Mouse (Mus musculus) ES-Bruce4 (cell line): ENCODE measurements at regions not wholly inside any gene's neighbourhood (a gene's known extent, or its start where the extent isn't known, plus 50 kb on each side); places are given as distances from the start of the nearest gene placed in this dataset.

ENCODE experiments used
- H3K27ac ChIP-seq: 2 replicates; pipeline ENCODE4 v1.5.1; 2012; ENCODE audit warnings: low read length, inconsistent platforms; ENCODE audit not compliant: insufficient read depth
- H3K27me3 ChIP-seq: 2 replicates; pipeline ENCODE4 v1.6.1; 2012; ENCODE audit warnings: mild to moderate bottlenecking, low read length, inconsistent platforms; ENCODE audit not compliant: control insufficient read depth, poor library complexity, insufficient read depth, severe bottlenecking
- H3K36me3 ChIP-seq: 2 replicates; pipeline ENCODE4 v1.6.1; 2012; ENCODE audit warnings: inconsistent platforms, mild to moderate bottlenecking, low read length, moderate library complexity; ENCODE audit not compliant: control insufficient read depth, poor library complexity, insufficient read depth, severe bottlenecking
- H3K4me1 ChIP-seq: one replicate; pipeline ENCODE4 v1.8.1; 2011; ENCODE audit warnings: low read length; ENCODE audit not compliant: control insufficient read depth, insufficient read depth
- H3K4me3 ChIP-seq: 2 replicates; pipeline ENCODE4 v1.5.1; 2011; ENCODE audit warnings: low read depth, mild to moderate bottlenecking, low read length
- H3K9ac ChIP-seq: 2 replicates; pipeline ENCODE4 v1.6.1; 2012; ENCODE audit warnings: low read depth, mild to moderate bottlenecking, inconsistent platforms; ENCODE audit not compliant: poor library complexity, severe bottlenecking
- H3K9me3 ChIP-seq: replicated peaks from 2 replicates; pipeline ENCODE4 v1.6.1; 2012; ENCODE audit warnings: mild to moderate bottlenecking, low read length, inconsistent platforms; ENCODE audit not compliant: control insufficient read depth, poor library complexity, insufficient read depth, severe bottlenecking
- CTCF ChIP-seq: IDR thresholded peaks from one replicate; pipeline ENCODE4 v1.8.1; 2011; ENCODE audit warnings: low read depth, low read length
- EP300 ChIP-seq: IDR thresholded peaks from 2 replicates; pipeline ENCODE4 v1.6.1; 2011; ENCODE audit warnings: low read depth, low read length; ENCODE audit not compliant: insufficient read depth
- POLR2A ChIP-seq: IDR thresholded peaks from one replicate; pipeline ENCODE4 v1.8.1; 2011; ENCODE audit warnings: low read length; ENCODE audit not compliant: insufficient read depth

DNA sequence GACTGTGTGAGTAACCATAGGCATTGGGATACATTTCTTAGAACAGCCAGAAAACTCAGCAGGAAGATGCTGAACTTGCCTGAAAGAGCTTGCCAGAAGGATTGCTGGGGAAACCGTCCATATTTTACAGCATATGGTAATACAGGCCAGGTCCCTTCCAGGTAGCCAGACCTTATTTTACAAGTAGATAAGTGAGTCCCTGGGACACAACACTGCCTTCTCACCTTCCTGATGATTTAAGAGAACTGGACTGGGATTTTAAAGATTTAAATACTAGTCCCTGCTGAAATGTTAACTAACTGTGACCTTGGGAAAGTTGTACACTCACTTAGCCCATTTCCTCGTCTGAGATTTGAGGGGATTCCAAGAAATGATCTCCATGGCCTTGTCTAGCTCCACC lies 302.9 kb downstream of the Flrt2 start:
- Histone ChIP-seq H3K27ac (no peak overlapping the region), H3K4me1 (no peaks in the 10 kb centered on the region), H3K4me3 (no peak overlapping the region), H3K9ac (no peak overlapping the region), H3K9me3 (no peaks in the 10 kb centered on the region), H3K27me3 (no peaks in the 10 kb centered on the region), H3K36me3 (no peaks in the 10 kb centered on the region)
- TF ChIP-seq POLR2A (no peak), EP300 (no peak), CTCF (no peak)

DNA sequence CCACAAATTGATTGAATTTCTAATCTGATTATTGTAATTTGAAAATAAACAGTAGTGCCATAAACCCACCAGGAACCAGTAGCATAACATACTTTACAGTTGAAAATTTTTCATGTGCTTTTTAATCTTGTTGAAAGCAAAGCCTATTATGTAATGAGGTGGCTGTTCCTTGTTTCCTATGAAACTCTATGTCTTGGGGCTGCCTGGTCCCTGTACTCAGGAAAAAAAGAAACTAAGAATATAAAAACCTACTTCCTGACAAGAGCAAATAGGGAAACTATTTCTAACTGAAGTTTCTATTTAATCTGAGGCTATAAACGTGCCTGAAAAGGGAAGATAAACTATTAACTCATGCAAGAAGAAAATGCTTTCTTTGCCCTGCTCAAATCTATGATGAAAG lies 338.2 kb downstream of the Flrt2 start:
- TF ChIP-seq CTCF (no peak), POLR2A (no peak), EP300 (no peak)
- no peak overlapping the region for H3K4me3 ChIP-seq
- H3K9ac ChIP-seq = no peak overlapping the region
- H3K27me3 ChIP-seq = no peaks in the 10 kb centered on the region
- H3K36me3 ChIP-seq = no peaks in the 10 kb centered on the region
- H3K9me3 ChIP-seq = no peaks in the 10 kb centered on the region
- H3K4me1 ChIP-seq = no peaks in the 10 kb centered on the region
- H3K27ac ChIP-seq = no peak overlapping the region

DNA sequence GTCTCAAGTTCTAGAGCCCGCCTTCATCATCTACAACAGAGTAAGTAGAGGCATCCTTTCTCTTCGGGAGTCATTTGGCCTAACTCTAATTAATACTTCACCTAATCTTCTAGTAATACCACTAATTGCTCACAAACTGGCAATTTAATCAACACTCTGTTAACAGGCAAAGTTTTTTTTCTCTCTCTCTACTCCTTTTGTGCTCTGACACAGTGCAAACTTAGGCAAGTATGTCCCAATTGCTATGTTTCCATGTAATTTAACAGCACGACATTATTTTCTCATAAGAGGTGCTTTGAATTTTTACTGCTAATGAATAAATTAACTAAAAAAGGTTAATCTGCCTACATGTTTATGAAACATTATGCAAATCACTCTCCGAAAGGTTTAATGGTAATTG lies 383.3 kb downstream of the Flrt2 start:
- Histone ChIP-seq H3K9ac (no peak overlapping the region), H3K36me3 (no peaks in the 10 kb centered on the region), H3K4me3 (no peak overlapping the region), H3K27ac (no peak overlapping the region), H3K4me1 (no peaks in the 10 kb centered on the region), H3K27me3 (no peaks in the 10 kb centered on the region; the same call in 1 of the 2 replicates), H3K9me3 (no peaks in the 10 kb centered on the region)
- TF ChIP-seq CTCF (no peak), POLR2A (no peak), EP300 (no peak)

DNA sequence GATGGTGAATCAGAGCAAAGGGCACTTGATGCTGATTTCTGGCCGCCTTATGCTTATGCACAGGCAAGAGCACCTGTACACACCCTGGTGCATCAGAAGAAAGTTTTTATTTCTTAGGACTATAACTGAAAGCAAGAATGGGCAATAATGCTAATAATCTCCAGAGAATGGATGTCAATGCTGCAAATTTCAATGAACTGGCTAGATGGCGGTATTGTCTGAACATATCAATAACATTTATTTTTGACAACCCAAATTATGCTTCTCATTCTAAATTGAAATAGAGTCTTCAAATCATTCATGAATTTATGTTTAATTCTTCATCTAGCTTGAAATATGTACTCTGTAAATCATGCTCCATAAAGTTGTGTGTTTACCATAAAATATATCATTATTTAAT lies 399.0 kb downstream of the Flrt2 start:
- TF ChIP-seq POLR2A = no peak
- H3K4me1 ChIP-seq = no peaks in the 10 kb centered on the region
- no peak overlapping the region for H3K27ac ChIP-seq
- H3K36me3 ChIP-seq = no peaks in the 10 kb centered on the region
- H3K9me3 ChIP-seq = no peaks in the 10 kb centered on the region
- no peak overlapping the region for H3K9ac ChIP-seq
- no peaks in the 10 kb centered on the region for H3K27me3 ChIP-seq
- no peak overlapping the region for H3K4me3 ChIP-seq

DNA sequence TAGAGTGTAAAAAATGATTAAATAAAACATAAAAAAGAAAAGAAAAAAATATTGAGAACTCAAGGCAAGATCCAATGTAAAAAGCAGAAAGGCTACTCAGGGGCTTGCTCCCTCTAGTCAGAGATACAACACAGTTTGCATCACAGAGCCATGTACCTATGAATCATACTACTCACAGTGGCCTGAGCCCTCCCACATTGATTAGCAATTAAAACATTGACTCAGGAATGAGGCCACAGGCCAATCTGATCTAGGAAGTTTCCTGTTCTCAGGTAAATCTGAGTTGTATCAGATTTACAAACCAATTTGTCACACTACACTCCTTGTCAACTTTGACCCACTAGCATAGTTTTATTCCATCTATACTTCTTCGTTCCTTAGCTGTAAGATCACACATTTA lies 414.2 kb downstream of the Flrt2 start:
- H3K36me3 ChIP-seq = no peaks in the 10 kb centered on the region
- H3K9ac ChIP-seq = no peak overlapping the region
- H3K4me3 ChIP-seq = no peak overlapping the region
- no peaks in the 10 kb centered on the region for H3K4me1 ChIP-seq
- no peak overlapping the region for H3K27ac ChIP-seq
- H3K27me3 ChIP-seq = no peaks in the 10 kb centered on the region
- TF ChIP-seq EP300 (no peak), CTCF (no peak), POLR2A (no peak)
- H3K9me3 ChIP-seq = no peaks in the 10 kb centered on the region

DNA sequence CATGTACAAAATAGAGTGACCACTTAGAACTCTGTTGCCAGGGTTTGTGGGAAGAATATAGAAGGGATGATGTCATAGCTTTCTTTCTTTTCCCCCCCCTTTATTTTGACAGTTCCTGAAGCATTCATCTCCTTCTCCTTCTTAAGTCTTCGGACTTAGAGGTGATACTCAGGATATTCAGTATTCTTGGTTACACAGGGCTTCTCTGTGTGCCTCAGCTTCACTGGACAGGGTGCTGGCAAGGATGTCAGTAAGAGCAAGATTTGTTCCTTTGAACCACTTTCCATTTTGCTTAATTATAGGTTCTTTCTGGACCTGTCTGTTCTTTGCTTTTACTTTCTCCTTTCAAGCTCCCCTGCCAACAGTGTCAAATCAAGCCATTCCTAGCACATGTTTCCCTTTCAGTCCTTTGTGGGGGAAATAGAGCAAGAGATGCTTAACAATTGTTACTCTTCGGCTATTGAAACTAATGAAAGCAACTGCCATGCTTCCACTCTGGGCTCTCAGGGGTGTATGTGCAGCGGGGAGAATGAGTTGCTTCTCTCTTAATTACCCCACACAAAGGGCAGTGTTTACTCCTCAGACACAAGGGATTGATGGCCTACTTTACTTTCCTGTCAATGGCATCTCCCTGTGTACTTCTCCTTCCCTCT lies 422.8 kb downstream of the Flrt2 start:
- Histone ChIP-seq H3K9me3 (no peaks in the 10 kb centered on the region), H3K9ac (no peak overlapping the region), H3K27me3 (no peaks in the 10 kb centered on the region), H3K4me1 (no peaks in the 10 kb centered on the region), H3K27ac (no peak overlapping the region), H3K4me3 (no peak overlapping the region), H3K36me3 (no peaks in the 10 kb centered on the region)
- TF ChIP-seq EP300 (no peak), POLR2A (no peak), CTCF (no peak)
